Mouse (Mus musculus): Measurements from ENCODE around the gene Mroh8. TPM values are rescaled to one million over a fixed set of nuclear protein-coding genes. Genes with fewer than 3 reads are reported as not detected.

Gene Mroh8
- 0.51 and 0.62 TPM in 2 replicates for polyA plus RNA-seq (2016; fragmentation: Nextera tagmentation; extraction: Ambion mirVana)

- H3K4me1 ChIP-seq = peaks cover 20% of the 10 kb centered on the region
- WGBS = 0% methylated on average over 32 of the region's 32 CpGs
- H3K4me3 ChIP-seq = peak within 1 kb of the TSS; percentile 99
- H3K9me3 ChIP-seq = no peaks in the 10 kb centered on the region
- H3K36me3 ChIP-seq = peaks cover 32% of the 10 kb centered on the region
- DNase-seq (ENCODE audit: low spot score) = no peak
- no peaks in the 10 kb centered on the region for H3K27me3 ChIP-seq (ENCODE audit: insufficient read depth, poor library complexity, severe bottlenecking)
- peak within 1 kb of the TSS; percentile 100 for H3K27ac ChIP-seq
Observed at GRCm38 (mm10) chr2:157279416-157279800, at the start of gene Mroh8. Mroh8 (minus strand) TSS chr2:157279549.

GRCm38 (mm10) chr2:157328570-157328969 is 49.2 kb upstream of the Mroh8 start:
- Histone ChIP-seq H3K27ac (peak overlapping the region; percentile 67; the same call in 1 of the 2 replicates), H3K27me3 (ENCODE audit: insufficient read depth, poor library complexity, severe bottlenecking) (no peaks in the 10 kb centered on the region), H3K36me3 (peaks cover 50% of the 10 kb centered on the region), H3K9me3 (no peaks in the 10 kb centered on the region), H3K4me1 (peaks cover 24% of the 10 kb centered on the region), H3K4me3 (no peak overlapping the region)
- 23% methylated on average over 11 of the region's 11 CpGs for WGBS
- no peak for DNase-seq (ENCODE audit: low spot score)

- no peak overlapping the region for H3K4me3 ChIP-seq
- no peaks in the 10 kb centered on the region for H3K27me3 ChIP-seq (ENCODE audit: insufficient read depth, poor library complexity, severe bottlenecking)
- peaks cover 55% of the 10 kb centered on the region for H3K36me3 ChIP-seq
- WGBS = 40% methylated on average over 5 of the region's 5 CpGs
- DNase-seq (ENCODE audit: low spot score) = no peak
- H3K4me1 ChIP-seq = peaks cover 24% of the 10 kb centered on the region
- H3K27ac ChIP-seq = peak overlapping the region; percentile 67; the same call in 1 of the 2 replicates
- H3K9me3 ChIP-seq = no peaks in the 10 kb centered on the region
Observed at GRCm38 (mm10) chr2:157328106-157328505, 48.8 kb upstream of the Mroh8 start.

- H3K4me1 ChIP-seq = peaks cover 11% of the 10 kb centered on the region; the same call in 1 of the 2 replicates
- H3K36me3 ChIP-seq = peaks cover 84% of the 10 kb centered on the region
- DNase-seq (ENCODE audit: low spot score) = no peak
- no peaks in the 10 kb centered on the region for H3K27me3 ChIP-seq (ENCODE audit: insufficient read depth, poor library complexity, severe bottlenecking)
- WGBS = 84% methylated on average over 2 of the region's 2 CpGs
- no peak overlapping the region for H3K27ac ChIP-seq
- no peaks in the 10 kb centered on the region for H3K9me3 ChIP-seq
- no peak overlapping the region for H3K4me3 ChIP-seq
Observed at GRCm38 (mm10) chr2:157325238-157325637, 45.9 kb upstream of the Mroh8 start.

- Histone ChIP-seq H3K27ac (no peak overlapping the region), H3K4me3 (no peak overlapping the region), H3K4me1 (no peaks in the 10 kb centered on the region), H3K9me3 (no peaks in the 10 kb centered on the region), H3K36me3 (peaks cover 94% of the 10 kb centered on the region), H3K27me3 (ENCODE audit: insufficient read depth, poor library complexity, severe bottlenecking) (no peaks in the 10 kb centered on the region)
- 95% methylated on average over 5 of the region's 5 CpGs for WGBS
- no peak for DNase-seq (ENCODE audit: low spot score)
Observed at GRCm38 (mm10) chr2:157322029-157322766, 42.8 kb upstream of the Mroh8 start.

GRCm38 (mm10) chr2:157320886-157321285 is 41.5 kb upstream of the Mroh8 start:
- Histone ChIP-seq H3K36me3 (peaks cover 95% of the 10 kb centered on the region), H3K27me3 (ENCODE audit: insufficient read depth, poor library complexity, severe bottlenecking) (no peaks in the 10 kb centered on the region), H3K27ac (no peak overlapping the region), H3K4me1 (no peaks in the 10 kb centered on the region), H3K4me3 (no peak overlapping the region), H3K9me3 (no peaks in the 10 kb centered on the region)
- no peak for DNase-seq (ENCODE audit: low spot score)
- 75% methylated on average over 5 of the region's 5 CpGs for WGBS

- Histone ChIP-seq H3K9me3 (no peaks in the 10 kb centered on the region), H3K36me3 (peaks cover 95% of the 10 kb centered on the region), H3K27ac (no peak overlapping the region), H3K4me1 (no peaks in the 10 kb centered on the region), H3K27me3 (ENCODE audit: insufficient read depth, poor library complexity, severe bottlenecking) (no peaks in the 10 kb centered on the region), H3K4me3 (no peak overlapping the region)
- 87% methylated on average over 8 of the region's 8 CpGs for WGBS
- no peak for DNase-seq (ENCODE audit: low spot score)
Observed at GRCm38 (mm10) chr2:157320135-157320534, 40.8 kb upstream of the Mroh8 start.

GRCm38 (mm10) chr2:157317220-157317619 is 37.9 kb upstream of the Mroh8 start:
- H3K36me3 ChIP-seq = peaks cover 95% of the 10 kb centered on the region
- no peak for DNase-seq (ENCODE audit: low spot score)
- H3K27me3 ChIP-seq (ENCODE audit: insufficient read depth, poor library complexity, severe bottlenecking) = no peaks in the 10 kb centered on the region
- WGBS = 95% methylated on average over 6 of the region's 6 CpGs
- H3K9me3 ChIP-seq = no peaks in the 10 kb centered on the region
- no peak overlapping the region for H3K27ac ChIP-seq
- H3K4me1 ChIP-seq = no peaks in the 10 kb centered on the region
- no peak overlapping the region for H3K4me3 ChIP-seq

- Histone ChIP-seq H3K4me1 (no peaks in the 10 kb centered on the region), H3K27ac (no peak overlapping the region), H3K4me3 (no peak overlapping the region), H3K36me3 (peaks cover 95% of the 10 kb centered on the region), H3K27me3 (ENCODE audit: insufficient read depth, poor library complexity, severe bottlenecking) (no peaks in the 10 kb centered on the region), H3K9me3 (no peaks in the 10 kb centered on the region)
- DNase-seq (ENCODE audit: low spot score) = no peak
- 88% methylated on average over 14 of the region's 14 CpGs for WGBS
Observed at GRCm38 (mm10) chr2:157316358-157316933, 37.1 kb upstream of the Mroh8 start.

GRCm38 (mm10) chr2:157315486-157315885 is 36.1 kb upstream of the Mroh8 start:
- no peak overlapping the region for H3K4me3 ChIP-seq
- H3K4me1 ChIP-seq = no peaks in the 10 kb centered on the region
- H3K27me3 ChIP-seq (ENCODE audit: insufficient read depth, poor library complexity, severe bottlenecking) = no peaks in the 10 kb centered on the region
- no peak overlapping the region for H3K27ac ChIP-seq
- H3K9me3 ChIP-seq = no peaks in the 10 kb centered on the region
- peaks cover 95% of the 10 kb centered on the region for H3K36me3 ChIP-seq
- 93% methylated on average over 6 of the region's 6 CpGs for WGBS
- no peak for DNase-seq (ENCODE audit: low spot score)

GRCm38 (mm10) chr2:157314310-157314709 is 35.0 kb upstream of the Mroh8 start:
- Histone ChIP-seq H3K4me3 (no peak overlapping the region), H3K9me3 (no peaks in the 10 kb centered on the region), H3K27ac (no peak overlapping the region), H3K4me1 (no peaks in the 10 kb centered on the region), H3K27me3 (ENCODE audit: insufficient read depth, poor library complexity, severe bottlenecking) (no peaks in the 10 kb centered on the region), H3K36me3 (peaks cover 97% of the 10 kb centered on the region)
- 88% methylated on average over 7 of the region's 7 CpGs for WGBS
- DNase-seq (ENCODE audit: low spot score) = no peak

- Histone ChIP-seq H3K27me3 (ENCODE audit: insufficient read depth, poor library complexity, severe bottlenecking) (no peaks in the 10 kb centered on the region), H3K27ac (no peak overlapping the region), H3K9me3 (no peaks in the 10 kb centered on the region), H3K4me3 (no peak overlapping the region), H3K36me3 (peaks cover 99% of the 10 kb centered on the region), H3K4me1 (no peaks in the 10 kb centered on the region)
- no peak for DNase-seq (ENCODE audit: low spot score)
- WGBS = 87% methylated on average over 3 of the region's 3 CpGs
Observed at GRCm38 (mm10) chr2:157313718-157314117, 34.4 kb upstream of the Mroh8 start.

GRCm38 (mm10) chr2:157310963-157311637 is 31.8 kb upstream of the Mroh8 start:
- Histone ChIP-seq H3K4me1 (no peaks in the 10 kb centered on the region), H3K4me3 (no peak overlapping the region), H3K27ac (no peak overlapping the region), H3K27me3 (ENCODE audit: insufficient read depth, poor library complexity, severe bottlenecking) (no peaks in the 10 kb centered on the region), H3K36me3 (peaks cover 92% of the 10 kb centered on the region), H3K9me3 (no peaks in the 10 kb centered on the region)
- 86% methylated on average over 6 of the region's 6 CpGs for WGBS
- no peak for DNase-seq (ENCODE audit: low spot score)
